21 mouse cellular contexts compared by ENCODE assay signal in the genomic region with DNA sequence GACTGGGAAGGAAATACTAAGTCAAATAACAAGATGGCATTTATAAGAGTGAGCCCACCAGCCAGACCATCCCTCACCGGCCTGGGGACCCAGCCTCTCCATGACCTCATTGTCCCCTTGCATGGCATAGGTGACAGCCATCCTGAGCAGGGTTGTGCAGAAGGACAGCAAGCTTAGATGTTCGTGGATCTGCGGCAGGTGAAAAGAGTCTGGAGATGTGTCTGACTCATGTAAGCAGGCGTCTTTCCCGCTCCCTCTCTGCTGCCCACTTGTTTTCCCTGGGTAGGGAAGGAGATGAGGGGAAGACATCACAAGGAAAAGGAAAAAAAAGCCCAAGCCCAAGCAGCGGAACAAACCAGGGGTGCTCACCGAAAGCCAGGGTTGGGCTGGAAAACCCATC.
DNase-seq lines count a peak whose midpoint lies in the region; ATAC-seq lines count a peak whose summit lies in the region.
"Had no signal": no experiment of that assay in that cellular context is flagged by ENCODE, and none has a peak within 500 bp of the region (broad histone marks: within the 10 kb centered on the region; RNA-seq: fewer than 3 reads in every experiment).

No protein-coding gene starts in this region.

- DNase-seq in forebrain, embryonic 11.5 days (ENCODE audit: low spot score): no peak
- peak; percentile 2 for DNase-seq in kidney, postnatal 10 days
- peak; percentile 44 for DNase-seq in midbrain, embryonic 11.5 days (ENCODE audit: low spot score, missing footprints)
- DNase-seq in adrenal gland, postnatal 14 days: no peak
- no peak for DNase-seq in kidney, adult 8-10 months
- DNase-seq: cerebellum, adult 11 months; cerebellum, adult 9-11 months; gastrocnemius, postnatal 25 days; heart, adult 2 months; heart, postnatal 14 days; kidney, adult 11 months; liver, postnatal 0 days; lung, postnatal 10 days; thymus, postnatal 25 days had no signal

- 85% methylated on average over 7 of the region's 7 CpGs for WGBS in forebrain, embryonic 12.5 days
- 86% methylated on average over 7 of the region's 7 CpGs for WGBS in forebrain, embryonic 11.5 days
- WGBS in kidney, embryonic 15.5 days: 88% methylated on average over 7 of the region's 7 CpGs
- 81% methylated on average over 7 of the region's 7 CpGs for WGBS in forebrain, embryonic 13.5 days
- WGBS in midbrain, embryonic 11.5 days: 85% methylated on average over 7 of the region's 7 CpGs

- no peak overlapping the region for H3K4me3 ChIP-seq in forebrain, embryonic 12.5 days (replicated peaks)
- no peak overlapping the region for H3K4me3 ChIP-seq in forebrain, embryonic 11.5 days (ENCODE audit: low read depth, low read length)
- H3K4me3 ChIP-seq in kidney, embryonic 15.5 days (replicated peaks): no peak overlapping the region
- H3K4me3 ChIP-seq in forebrain, embryonic 13.5 days: no peak overlapping the region
- no peak overlapping the region for H3K4me3 ChIP-seq in midbrain, embryonic 11.5 days (ENCODE audit: low read depth, low read length)
- H3K4me3 ChIP-seq: embryonic facial prominence, embryonic 15.5 days; heart, adult 2 months; heart, embryonic 13.5 days had no signal

- H3K9ac ChIP-seq in forebrain, embryonic 12.5 days: no peak overlapping the region
- H3K9ac ChIP-seq in forebrain, embryonic 11.5 days (ENCODE audit: low read length): no peak overlapping the region
- no peak overlapping the region for H3K9ac ChIP-seq in kidney, embryonic 15.5 days
- peak overlapping the region; percentile 10; the same call in 1 of the 2 replicates for H3K9ac ChIP-seq in forebrain, embryonic 13.5 days
- H3K9ac ChIP-seq in midbrain, embryonic 11.5 days (ENCODE audit: low read length): no peak overlapping the region
- H3K9ac ChIP-seq: embryonic facial prominence, embryonic 15.5 days; heart, embryonic 13.5 days; liver, postnatal 0 days had no signal

- peak overlapping the region; percentile 82 for H3K27ac ChIP-seq in forebrain, embryonic 12.5 days
- H3K27ac ChIP-seq in forebrain, embryonic 11.5 days (ENCODE audit: low read depth, low read length): no peak overlapping the region
- no peak overlapping the region for H3K27ac ChIP-seq in kidney, embryonic 15.5 days
- H3K27ac ChIP-seq in forebrain, embryonic 13.5 days: peak overlapping the region; percentile 74
- no peak overlapping the region for H3K27ac ChIP-seq in midbrain, embryonic 11.5 days (ENCODE audit: low read depth, low read length)
- H3K27ac ChIP-seq: embryonic facial prominence, embryonic 15.5 days; heart, adult 2 months; heart, embryonic 13.5 days; kidney, postnatal 0 days had no signal

- peaks cover 26% of the 10 kb centered on the region for H3K4me1 ChIP-seq in forebrain, embryonic 12.5 days
- H3K4me1 ChIP-seq in forebrain, embryonic 11.5 days (replicated peaks; ENCODE audit: control insufficient read depth, insufficient read depth, low read length): no peaks in the 10 kb centered on the region; the same call in none of the 2 replicates
- H3K4me1 ChIP-seq in kidney, embryonic 15.5 days: no peaks in the 10 kb centered on the region
- peaks cover 45% of the 10 kb centered on the region for H3K4me1 ChIP-seq in forebrain, embryonic 13.5 days
- peaks cover 8% of the 10 kb centered on the region for H3K4me1 ChIP-seq in midbrain, embryonic 11.5 days (ENCODE audit: control insufficient read depth, insufficient read depth, low read length)

- no peaks in the 10 kb centered on the region for H3K9me3 ChIP-seq in forebrain, embryonic 12.5 days
- no peaks in the 10 kb centered on the region for H3K9me3 ChIP-seq in forebrain, embryonic 11.5 days (ENCODE audit: control insufficient read depth, low read length)
- H3K9me3 ChIP-seq in kidney, embryonic 15.5 days (replicated peaks): no peaks in the 10 kb centered on the region
- H3K9me3 ChIP-seq in forebrain, embryonic 13.5 days (replicated peaks): no peaks in the 10 kb centered on the region
- no peaks in the 10 kb centered on the region for H3K9me3 ChIP-seq in midbrain, embryonic 11.5 days (ENCODE audit: control insufficient read depth, low read length)
- H3K9me3 ChIP-seq: embryonic facial prominence, embryonic 15.5 days; heart, embryonic 13.5 days had no signal

- ATAC-seq in forebrain, embryonic 12.5 days (ENCODE audit: low FRiP score): no peak
- no peak for ATAC-seq in forebrain, embryonic 11.5 days (replicated peaks; ENCODE audit: low FRiP score)
- no peak for ATAC-seq in kidney, embryonic 15.5 days (replicated peaks; ENCODE audit: low FRiP score)
- no peak for ATAC-seq in forebrain, embryonic 13.5 days
- ATAC-seq in midbrain, embryonic 11.5 days (ENCODE audit: low FRiP score): no peak
- ATAC-seq: CD4-positive, CD25-positive, alpha-beta regulatory T cell, adult 4 months; liver, postnatal 0 days had no signal

- H3K36me3 ChIP-seq in forebrain, embryonic 12.5 days (replicated peaks): no peaks in the 10 kb centered on the region
- no peaks in the 10 kb centered on the region for H3K36me3 ChIP-seq in forebrain, embryonic 11.5 days (ENCODE audit: control insufficient read depth, insufficient read depth, low read length)
- no peaks in the 10 kb centered on the region for H3K36me3 ChIP-seq in kidney, embryonic 15.5 days
- H3K36me3 ChIP-seq in forebrain, embryonic 13.5 days (ENCODE audit: poor library complexity, severe bottlenecking): no peaks in the 10 kb centered on the region
- H3K36me3 ChIP-seq in midbrain, embryonic 11.5 days (ENCODE audit: control insufficient read depth, insufficient read depth, low read length): no peaks in the 10 kb centered on the region
- H3K36me3 ChIP-seq: embryonic facial prominence, embryonic 15.5 days; heart, embryonic 13.5 days had no signal

- no peak overlapping the region for H3K4me2 ChIP-seq in forebrain, embryonic 12.5 days
- H3K4me2 ChIP-seq in forebrain, embryonic 11.5 days (ENCODE audit: low read depth, low read length, severe bottlenecking): no peak overlapping the region
- no peak overlapping the region for H3K4me2 ChIP-seq in kidney, embryonic 15.5 days
- peak overlapping the region; percentile 27; the same call in 1 of the 2 replicates for H3K4me2 ChIP-seq in forebrain, embryonic 13.5 days
- no peak overlapping the region for H3K4me2 ChIP-seq in midbrain, embryonic 11.5 days
- H3K4me2 ChIP-seq: embryonic facial prominence, embryonic 15.5 days; heart, embryonic 13.5 days had no signal

- peaks cover 11% of the 10 kb centered on the region; the same call in 1 of the 2 replicates for H3K27me3 ChIP-seq in forebrain, embryonic 12.5 days
- H3K27me3 ChIP-seq in forebrain, embryonic 11.5 days (ENCODE audit: control insufficient read depth, insufficient read depth, low read length): no peaks in the 10 kb centered on the region; the same call in 1 of the 2 replicates
- 0 out of 2 replicates have a peak, but pooled peaks cover 3% of the 10 kb centered on the region for H3K27me3 ChIP-seq in kidney, embryonic 15.5 days
- 0 out of 2 replicates have a peak, but pooled peaks cover 4% of the 10 kb centered on the region for H3K27me3 ChIP-seq in forebrain, embryonic 13.5 days
- no peaks in the 10 kb centered on the region for H3K27me3 ChIP-seq in midbrain, embryonic 11.5 days (ENCODE audit: control insufficient read depth, insufficient read depth, low read length)
- H3K27me3 ChIP-seq: embryonic facial prominence, embryonic 15.5 days; heart, embryonic 13.5 days had no signal

Comparison
In these comparisons a context has a peak if more than half of its experiments do, and no peak if none do; other contexts are left out.
1. H3K27ac ChIP-seq: peak in forebrain, embryonic 12.5 days (single experiment) and forebrain, embryonic 13.5 days (single experiment); none in forebrain, embryonic 11.5 days (single experiment), kidney, embryonic 15.5 days (single experiment) and midbrain, embryonic 11.5 days (single experiment).
2. DNase-seq: peak in kidney, postnatal 10 days (single experiment) and midbrain, embryonic 11.5 days (single experiment); none in forebrain, embryonic 11.5 days (single experiment), adrenal gland, postnatal 14 days (single experiment) and kidney, adult 8-10 months (0 of 2).